Mouse (Mus musculus): ENCODE data around the gene Abhd16a.

Gene Abhd16a

GRCm38 (mm10) chr17:35088151-35088550, 912 bp upstream of the Abhd16a start:
- DNase-seq = no peak

DNA sequence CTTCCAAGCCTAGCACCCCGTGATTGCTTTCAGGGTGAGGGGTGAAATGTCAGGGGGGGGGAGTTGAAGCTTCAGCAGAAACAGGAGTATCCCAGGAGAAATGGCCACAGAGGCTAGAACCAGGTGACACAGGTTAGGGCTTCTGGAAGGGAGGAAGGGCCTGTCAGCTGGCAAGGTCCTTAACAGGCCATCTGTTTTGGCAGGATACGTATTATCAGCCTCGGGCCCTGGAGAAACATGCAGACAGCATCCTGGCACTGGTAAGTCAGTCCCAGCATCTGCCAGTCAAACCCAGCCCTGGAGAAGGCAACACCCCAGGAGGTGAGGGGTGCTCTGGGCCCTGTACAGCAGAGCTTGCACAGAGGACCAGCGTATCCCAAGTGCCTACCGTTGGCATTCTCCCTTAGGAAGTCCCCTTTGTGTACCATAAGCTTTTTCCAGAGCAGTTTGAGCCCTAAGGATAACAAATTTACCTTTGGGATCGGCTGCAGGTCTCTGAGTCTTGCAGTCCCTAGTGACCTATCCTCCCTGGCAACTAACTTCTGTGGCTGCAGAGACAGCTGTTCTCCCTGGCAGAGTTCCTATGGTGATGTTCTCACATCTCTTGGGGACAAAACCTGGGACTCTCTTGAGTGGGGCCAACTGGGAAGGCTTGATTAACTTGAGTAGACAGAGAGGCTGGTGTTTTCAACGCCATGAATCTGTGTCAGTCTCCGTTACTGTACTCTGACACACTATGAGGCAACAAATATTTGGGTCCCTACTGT, 1.3 kb downstream of the Abhd16a start:
- DNase-seq = no peak

DNA sequence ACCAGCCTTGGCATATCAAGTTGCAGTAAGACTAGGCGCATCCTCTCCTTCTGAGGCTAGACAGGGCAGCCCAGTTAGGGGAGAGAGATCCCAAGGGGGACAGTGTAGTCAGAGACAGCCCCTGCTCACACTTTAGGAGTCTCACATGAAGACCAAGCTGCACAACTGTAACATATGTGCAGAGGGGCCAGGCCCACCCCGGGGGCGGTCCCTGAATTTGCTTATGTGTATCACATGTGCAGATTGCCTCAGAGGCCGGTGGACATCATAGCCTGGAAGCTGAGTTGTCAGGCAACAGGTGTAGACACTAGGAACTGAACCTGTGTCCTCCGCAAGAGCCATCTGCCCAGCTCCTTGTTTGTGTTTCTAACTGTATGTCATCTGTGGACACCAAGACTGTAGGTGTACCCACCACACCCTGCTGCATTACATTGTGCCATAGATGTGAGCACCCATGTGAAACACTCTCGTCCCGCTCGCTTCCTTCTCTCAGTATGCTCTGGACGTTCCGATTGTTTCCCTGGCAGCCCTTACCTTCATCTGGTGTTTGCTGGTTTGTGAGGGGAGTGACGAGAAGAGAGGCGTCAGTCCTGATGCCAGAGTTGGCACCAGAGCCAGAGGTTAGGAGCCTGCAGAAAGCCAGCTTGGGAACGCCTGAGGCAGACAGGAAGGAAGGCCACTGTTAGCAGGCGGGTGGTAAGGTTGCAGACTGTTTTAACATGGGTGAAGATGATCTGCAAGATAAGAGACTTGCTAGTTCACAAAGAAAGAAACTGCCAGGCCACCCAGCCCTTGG, 3.5 kb downstream of the Abhd16a start:
- no peak for DNase-seq

DNA sequence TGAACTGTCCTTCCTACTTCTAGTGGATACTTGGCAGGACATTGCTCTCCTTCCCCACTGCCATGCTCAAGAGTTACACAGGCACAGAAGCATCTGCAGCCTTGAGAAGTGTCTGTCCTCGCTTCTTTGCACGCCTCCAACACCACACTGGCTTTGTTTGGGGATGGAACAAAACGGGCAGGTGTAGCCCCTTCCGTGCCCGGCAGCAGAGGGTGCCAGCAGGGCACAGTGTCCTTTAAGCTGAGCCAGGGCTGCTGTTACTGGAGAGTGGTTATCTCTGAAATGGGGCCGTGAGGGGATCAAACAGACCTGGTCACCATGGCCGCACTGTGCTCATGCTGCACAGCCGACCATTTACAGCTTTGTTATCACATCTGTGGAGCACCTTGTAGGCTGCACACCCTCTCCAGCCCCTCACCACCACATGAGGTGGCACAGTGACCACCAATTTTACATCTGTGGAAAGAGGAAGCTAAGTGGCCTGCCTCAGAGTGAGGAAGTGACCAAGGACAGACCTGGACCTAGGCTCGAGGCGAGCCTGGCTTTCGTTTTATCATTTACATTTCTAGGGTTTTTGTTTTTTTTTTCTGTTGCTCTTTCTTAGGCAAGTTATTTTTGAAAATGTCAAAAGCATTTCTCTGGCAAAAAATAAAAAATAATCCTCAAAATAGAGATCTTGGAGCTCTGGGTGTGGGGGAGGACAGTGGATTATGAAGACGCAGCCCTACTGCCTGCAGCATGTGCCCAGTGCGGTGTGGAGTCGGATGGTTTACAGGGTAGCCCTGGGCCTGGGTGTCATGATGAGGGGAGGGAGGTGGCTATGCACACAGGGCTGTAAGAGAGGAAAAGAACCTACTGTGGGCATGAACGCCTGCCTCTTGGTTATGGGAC, 5.7 kb downstream of the Abhd16a start:
- DNase-seq = no peak

- no peak for DNase-seq
Observed at GRCm38 (mm10) chr17:35096597-35096996, 7.5 kb downstream of the Abhd16a start.

GRCm38 (mm10) chr17:35097164-35097655, 8.1 kb downstream of the Abhd16a start:
- DNase-seq = peak; percentile 49

DNA sequence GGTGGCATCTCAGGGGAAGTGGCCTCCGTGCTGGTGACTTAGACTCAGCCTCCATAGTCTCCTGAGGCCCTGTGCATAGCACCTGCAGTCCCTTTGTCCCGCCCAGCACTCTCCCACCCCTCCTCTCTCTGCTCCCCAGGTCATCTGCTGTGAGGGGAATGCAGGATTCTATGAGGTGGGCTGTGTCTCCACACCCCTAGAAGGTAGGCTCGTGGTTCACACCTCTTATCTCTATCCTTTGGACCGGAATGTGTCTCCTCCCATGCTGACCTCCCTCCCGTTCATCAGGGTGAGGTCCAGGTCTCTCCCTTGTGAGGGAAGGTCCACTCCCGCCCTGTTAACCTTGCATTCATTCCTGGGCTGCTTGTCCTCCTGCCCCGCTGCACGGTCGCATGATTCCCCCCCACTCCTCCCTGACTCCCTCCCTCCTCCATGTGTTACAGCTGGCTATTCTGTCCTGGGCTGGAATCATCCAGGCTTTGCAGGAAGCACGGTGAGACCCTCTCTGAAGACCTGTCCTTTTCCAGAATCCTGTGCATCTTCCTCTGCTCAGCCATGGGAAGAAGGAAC, 11.2 kb downstream of the Abhd16a start:
- DNase-seq = no peak

- no peak for DNase-seq
Observed at GRCm38 (mm10) chr17:35101161-35101560, 12.1 kb downstream of the Abhd16a start.

GRCm38 (mm10) chr17:35102299-35102698, 13.2 kb downstream of the Abhd16a start:
- DNase-seq = no peak

DNA sequence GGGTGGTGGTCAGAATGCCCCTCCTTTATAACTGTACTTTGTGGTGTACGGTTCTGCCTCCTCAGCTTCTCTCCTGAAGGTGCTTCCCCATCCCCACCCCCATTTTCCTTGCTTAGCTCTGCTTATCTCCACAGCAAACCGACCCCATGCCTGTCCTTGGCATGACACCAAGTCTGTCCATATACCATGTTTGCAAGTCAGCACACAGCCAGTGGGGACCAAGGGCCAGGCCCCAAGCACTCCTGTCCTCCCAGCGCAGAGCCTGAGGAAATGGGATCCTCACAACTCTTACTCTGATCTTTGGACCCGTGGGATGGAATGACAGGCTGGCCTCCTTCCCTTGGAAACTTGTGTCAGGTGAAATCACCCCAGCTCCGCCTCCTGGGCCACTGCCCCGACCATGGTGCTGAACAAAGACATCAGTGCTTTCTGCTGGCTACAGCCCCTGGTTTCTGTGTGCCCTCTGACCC, 14.2 kb downstream of the Abhd16a start:
- DNase-seq = no peak

- no peak for DNase-seq
Observed at GRCm38 (mm10) chr17:35104079-35104478, 15.0 kb downstream of the Abhd16a start.

DNA sequence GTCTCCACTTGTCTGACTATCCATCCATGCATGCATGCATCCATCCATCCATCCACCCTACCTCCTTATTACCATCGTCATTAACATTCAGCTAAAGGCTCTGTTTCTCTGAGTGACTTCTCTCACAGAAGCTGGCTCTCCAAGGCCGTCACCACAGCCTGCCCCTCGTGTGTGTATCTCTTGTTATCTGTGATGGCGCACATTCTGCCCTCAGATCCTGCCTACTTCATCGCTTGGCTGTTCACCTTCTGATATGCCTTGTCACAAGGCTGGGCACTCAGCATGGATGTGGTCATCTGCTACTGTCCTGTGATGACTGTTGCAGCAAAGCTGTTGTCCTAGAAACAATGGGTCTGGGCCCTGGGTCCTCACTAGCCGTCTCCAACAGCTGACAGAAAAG, 15.7 kb downstream of the Abhd16a start:
- no peak for DNase-seq

GRCm38 (mm10) chr17:35105740-35106389, 16.8 kb downstream of the Abhd16a start:
- peak; percentile 43 for DNase-seq

DNA sequence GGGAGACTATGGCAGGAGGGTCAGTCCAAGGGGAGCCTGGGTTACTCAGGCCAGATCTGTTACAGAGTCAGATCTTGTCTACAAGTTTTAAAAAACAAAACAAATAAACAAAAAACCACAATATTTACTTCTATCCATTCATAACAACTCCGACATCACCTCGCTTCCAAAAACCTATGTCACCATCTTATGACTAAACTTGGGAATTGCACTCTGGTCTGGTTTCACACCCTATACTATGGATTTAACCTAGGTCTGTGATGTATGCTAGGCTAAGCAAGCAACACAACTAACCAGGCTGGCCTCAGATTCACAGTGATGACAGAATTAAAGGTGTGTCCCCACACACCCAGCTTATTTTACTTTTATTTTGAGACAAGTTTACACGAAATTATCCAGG, 17.5 kb downstream of the Abhd16a start:
- DNase-seq = no peak

DNA sequence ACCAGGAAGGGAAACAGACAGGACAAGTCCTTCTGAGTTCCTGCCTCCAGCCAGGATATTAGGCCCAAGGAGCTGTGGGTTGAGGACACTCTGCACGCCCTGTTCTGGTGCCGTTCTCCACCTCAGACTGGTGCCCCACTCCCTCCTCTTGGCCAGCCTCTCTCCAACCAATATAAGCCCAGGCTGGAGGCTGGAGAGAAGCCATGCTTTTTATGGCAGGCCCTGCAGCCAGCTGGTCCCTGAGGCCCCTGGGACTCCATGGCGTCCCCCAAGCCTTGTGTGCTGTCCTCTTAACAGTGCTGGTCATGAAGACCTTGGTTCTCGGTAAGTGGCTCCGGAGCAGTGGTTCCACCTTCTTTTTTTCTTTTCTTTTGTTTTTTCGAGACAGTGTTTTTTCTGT, 19.0 kb downstream of the Abhd16a start, which contains the start of gene Ly6g5c:
Ly6g5c (plus strand) TSS at position 183 of the 400 bp plus-strand sequence.
- no peak for DNase-seq

DNA sequence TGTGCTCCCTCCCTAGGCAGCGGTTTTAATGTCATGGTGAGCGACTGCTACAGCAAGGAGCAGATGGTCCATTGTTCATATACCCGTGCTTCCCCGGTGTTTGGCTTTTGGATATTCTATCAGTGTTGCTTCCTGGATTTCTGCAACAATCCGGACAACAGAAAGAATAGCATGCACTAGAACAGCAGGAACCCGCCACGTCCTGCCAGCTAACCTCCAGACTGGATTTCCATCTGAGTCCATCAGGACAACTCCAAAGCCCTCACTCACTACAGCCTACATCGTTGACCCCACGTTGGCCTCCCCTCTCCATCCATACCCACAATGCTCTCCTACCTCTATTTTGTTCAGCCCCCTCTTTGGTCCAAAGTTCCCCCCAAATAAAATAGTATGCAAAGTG, 22.7 kb downstream of the Abhd16a start:
- DNase-seq = no peak

- no peak for DNase-seq
Observed at GRCm38 (mm10) chr17:35115046-35116019, 26.3 kb downstream of the Abhd16a start, which contains the start of gene Ly6g5b. TSS of gene Ly6g5b (minus strand) at chr17:35115428.

- DNase-seq = no peak
Observed at GRCm38 (mm10) chr17:35120745-35121142, 31.7 kb downstream of the Abhd16a start.

- peak; percentile 96 for DNase-seq
Observed at GRCm38 (mm10) chr17:35121143-35121799, 32.2 kb downstream of the Abhd16a start, which contains the start of gene Gpank1. TSS of gene Gpank1 (plus strand) at chr17:35121455.

DNA sequence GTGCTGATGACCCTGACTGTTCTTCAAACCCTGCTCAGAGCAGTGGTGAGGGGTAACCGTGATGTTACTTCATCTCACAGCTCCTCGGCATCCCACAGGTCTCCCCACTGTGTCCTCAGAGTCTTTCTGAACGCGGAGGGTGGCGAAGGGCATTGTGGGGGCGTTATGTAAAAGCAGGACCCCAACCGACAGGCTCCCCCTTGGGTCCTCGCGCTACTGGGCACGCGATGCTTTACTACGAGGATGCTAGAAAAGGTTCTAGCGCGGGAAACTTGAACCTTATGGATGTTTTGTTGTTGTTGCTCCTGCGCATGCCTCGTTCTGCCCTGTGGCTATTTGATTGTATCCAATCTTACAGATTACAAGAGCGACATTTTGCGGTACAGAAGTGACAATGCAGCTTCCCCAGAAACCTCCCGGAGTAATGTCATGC, 32.8 kb downstream of the Abhd16a start, which contains the start of gene Csnk2b:
Csnk2b (minus strand) TSS at position 183 of the 433 bp plus-strand sequence.
- DNase-seq = peak; percentile 60

Data from right cerebral cortex, postnatal 14 days (tissue).